Mouse (Mus musculus): ENCODE data around the gene Arhgap20.

- TF ChIP-seq POLR2A (IDR thresholded peaks at IDR 0.05; ENCODE audit: control insufficient read depth, low read depth, low read length) (no peak), CTCF (IDR thresholded peaks at IDR 0.05; ENCODE audit: control insufficient read depth, insufficient read depth, insufficient replicate concordance, low read depth, low read length) (no peak)
These were observed 46.3 kb upstream of the Arhgap20 start for GRCm38 (mm10) chr9:51718793-51719192.

All from testis, adult 2 months (tissue).